ENCODE assay signal across 9 mouse cellular contexts in genomic region chr5:30125587-30125986, GRCm38 (mm10). TPM values are rescaled to one million over a fixed set of nuclear protein-coding genes. Genes with fewer than 3 reads are reported as not detected.
DNase-seq lines count a peak whose midpoint lies in the region; ATAC-seq and TF ChIP-seq lines count a peak whose summit lies in the region.
"Had no signal": no experiment of that assay in that cellular context is flagged by ENCODE, and none has a peak within 500 bp of the region (broad histone marks: within the 10 kb centered on the region; RNA-seq: fewer than 3 reads in every experiment).

No protein-coding gene starts in this region.

- no peaks in the 10 kb centered on the region for H3K27me3 ChIP-seq in heart, postnatal 0 days (ENCODE audit: control insufficient read depth, insufficient read depth, low read length)
- no peaks in the 10 kb centered on the region for H3K27me3 ChIP-seq in heart, embryonic 11.5 days (ENCODE audit: control insufficient read depth, insufficient read depth, low read length)
- H3K27me3 ChIP-seq in MEL (ENCODE audit: control insufficient read depth in 1 of 2, insufficient read depth in 2 of 2, low read length in 2 of 2) = no peaks in the 10 kb centered on the region
- H3K27me3 ChIP-seq in forebrain, postnatal 0 days (ENCODE audit: insufficient read depth, low read length) = no peaks in the 10 kb centered on the region
- H3K27me3 ChIP-seq: liver, embryonic 15.5 days had no signal

- H3K4me2 ChIP-seq in heart, postnatal 0 days (ENCODE audit: low read depth, low read length) = no peak overlapping the region
- no peak overlapping the region for H3K4me2 ChIP-seq in heart, embryonic 11.5 days
- no peak overlapping the region for H3K4me2 ChIP-seq in forebrain, postnatal 0 days (ENCODE audit: low read depth)
- H3K4me2 ChIP-seq: liver, embryonic 15.5 days had no signal

- H3K27ac ChIP-seq in heart, postnatal 0 days (ENCODE audit: low read depth) = no peak overlapping the region
- H3K27ac ChIP-seq in heart, embryonic 11.5 days (ENCODE audit: low read depth, low read length) = no peak overlapping the region
- H3K27ac ChIP-seq in MEL (ENCODE audit: control insufficient read depth, low read depth, low read length) = no peak overlapping the region
- H3K27ac ChIP-seq in forebrain, postnatal 0 days (ENCODE audit: low read depth, low read length) = no peak overlapping the region
- H3K27ac ChIP-seq: liver, embryonic 15.5 days had no signal

- DNase-seq in heart, postnatal 0 days (ENCODE audit: low spot score) = peak; percentile 52
- DNase-seq in 3T3-L1 (ENCODE audit: low read depth, low spot score) (peak; percentile 61), MEL (ENCODE audit: low read depth, low spot score) (peak; percentile 83)
- DNase-seq in forebrain, postnatal 0 days = peak; percentile 47
- DNase-seq in retina, postnatal 1 day = peak; percentile 72
- no peak for DNase-seq in adrenal gland, adult 2 months
- DNase-seq in gastrocnemius, postnatal 14 days = no peak

- intact Hi-C loops in gastrocnemius, postnatal 14 days (cut with DNase I; ENCODE audit: low total_unique reads) = no loop called here

- H3K36me3 ChIP-seq in heart, postnatal 0 days (replicated peaks; ENCODE audit: control insufficient read depth, insufficient read depth, low read length) = peaks cover 100% of the 10 kb centered on the region
- H3K36me3 ChIP-seq in heart, embryonic 11.5 days (ENCODE audit: control insufficient read depth, insufficient read depth, low read length) = peaks cover 55% of the 10 kb centered on the region
- H3K36me3 ChIP-seq in MEL (ENCODE audit: control insufficient read depth in 1 of 2, insufficient read depth in 2 of 2, low read length in 2 of 2) = peaks cover 0 to 14% of the 10 kb centered on the region in 2 experiments; a peak in 2 of 4 replicates
- peaks cover 84% of the 10 kb centered on the region for H3K36me3 ChIP-seq in forebrain, postnatal 0 days (ENCODE audit: insufficient read depth)

- H3K9ac ChIP-seq in heart, postnatal 0 days (replicated peaks; ENCODE audit: low read depth, low read length) = no peak overlapping the region
- H3K9ac ChIP-seq in heart, embryonic 11.5 days (ENCODE audit: low read depth, low read length) = no peak overlapping the region
- H3K9ac ChIP-seq in MEL (ENCODE audit: control insufficient read depth, low read depth, low read length, poor library complexity, severe bottlenecking) = no peak overlapping the region
- H3K9ac ChIP-seq in forebrain, postnatal 0 days = no peak overlapping the region
- H3K9ac ChIP-seq: liver, embryonic 15.5 days had no signal

- 50% methylated on average over 5 of the region's 5 CpGs for WGBS in heart, postnatal 0 days
- WGBS in heart, embryonic 11.5 days (ENCODE audit: insufficient replicate concordance) = 61% methylated on average over 5 of the region's 5 CpGs
- 43% methylated on average over 5 of the region's 5 CpGs for WGBS in forebrain, postnatal 0 days

- TF ChIP-seq RAD21 in MEL (IDR thresholded peaks at IDR 0.05; ENCODE audit: low read depth, low read length) = peak; percentile 25

- TF ChIP-seq POLR2A in MEL (IDR thresholded peaks at IDR 0.05; ENCODE audit: control insufficient read depth in 1 of 2, insufficient read depth in 1 of 2, low read depth in 1 of 2, low read length in 2 of 2, poor library complexity in 1 of 2) = no peak

- no peak for TF ChIP-seq EP300 in heart, postnatal 0 days (IDR thresholded peaks at IDR 0.05; ENCODE audit: low read depth)
- TF ChIP-seq EP300 in MEL (IDR thresholded peaks at IDR 0.05; ENCODE audit: low read depth in 1 of 2, low read length in 2 of 2) = no peak

- peak; percentile 73 for TF ChIP-seq CTCF in heart, postnatal 0 days (IDR thresholded peaks at IDR 0.05; ENCODE audit: low read depth)
- TF ChIP-seq CTCF in MEL (IDR thresholded peaks at IDR 0.05 in 2 of 3, conservative IDR thresholded peaks at IDR 0.05 in 1 of 3; ENCODE audit: control insufficient read depth in 1 of 3, insufficient read depth in 1 of 3, low read depth in 2 of 3, low read length in 3 of 3, poor library complexity in 1 of 3, severe bottlenecking in 1 of 3) = peak; percentile 68 to 98 (median 71)
- TF ChIP-seq CTCF in forebrain, postnatal 0 days (IDR thresholded peaks at IDR 0.05; ENCODE audit: low read depth) = peak; percentile 71

- H3K9me3 ChIP-seq in heart, postnatal 0 days (replicated peaks; ENCODE audit: control insufficient read depth, low read length) = no peaks in the 10 kb centered on the region
- no peaks in the 10 kb centered on the region for H3K9me3 ChIP-seq in heart, embryonic 11.5 days (replicated peaks; ENCODE audit: control insufficient read depth, low read length)
- H3K9me3 ChIP-seq in MEL (replicated peaks; ENCODE audit: insufficient read depth, low read length) = no peaks in the 10 kb centered on the region
- H3K9me3 ChIP-seq in forebrain, postnatal 0 days (ENCODE audit: low read length) = no peaks in the 10 kb centered on the region
- H3K9me3 ChIP-seq: liver, embryonic 15.5 days had no signal

- no peaks in the 10 kb centered on the region for H3K79me2 ChIP-seq in MEL (ENCODE audit: control insufficient read depth, insufficient read depth, low read length, poor library complexity)

- no peaks in the 10 kb centered on the region for H3K4me1 ChIP-seq in heart, postnatal 0 days (ENCODE audit: control insufficient read depth, insufficient read depth)
- H3K4me1 ChIP-seq in heart, embryonic 11.5 days (ENCODE audit: control insufficient read depth, insufficient read depth, low read length) = no peaks in the 10 kb centered on the region
- H3K4me1 ChIP-seq in MEL (ENCODE audit: control insufficient read depth in 1 of 2, insufficient read depth in 2 of 2, low read length in 2 of 2) = no peaks in the 10 kb centered on the region
- no peaks in the 10 kb centered on the region for H3K4me1 ChIP-seq in forebrain, postnatal 0 days (ENCODE audit: insufficient read depth)
- H3K4me1 ChIP-seq: liver, embryonic 15.5 days had no signal

- H3K4me3 ChIP-seq in heart, postnatal 0 days (ENCODE audit: low read depth, low read length) = no peak overlapping the region
- no peak overlapping the region for H3K4me3 ChIP-seq in heart, embryonic 11.5 days (ENCODE audit: low read depth, low read length)
- no peak overlapping the region for H3K4me3 ChIP-seq in MEL (ENCODE audit: control insufficient read depth in 1 of 2, insufficient read depth in 1 of 2, low read depth in 2 of 2, low read length in 2 of 2)
- no peak overlapping the region for H3K4me3 ChIP-seq in forebrain, postnatal 0 days (ENCODE audit: low read depth, low read length)
- H3K4me3 ChIP-seq: liver, embryonic 15.5 days had no signal

- ATAC-seq in heart, postnatal 0 days (ENCODE audit: insufficient read depth, low read depth) = peak; percentile 59; the same call in 1 of the 2 replicates
- no peak for ATAC-seq in heart, embryonic 11.5 days (replicated peaks; ENCODE audit: insufficient number of reproducible peaks, low FRiP score, low TSS enrichment)
- ATAC-seq in forebrain, postnatal 0 days = no peak

RNA-seq across cellular contexts. Expression of gene 3110082J24Rik, which starts 19.7 kb away (rescaled TPM):
- not detected in 2 replicates for total RNA-seq in heart, postnatal 0 days (2014; rRNA removed; ENCODE audit: low replicate concordance)
- polyA plus RNA-seq in heart, postnatal 0 days (2015; fragmentation: Nextera tagmentation; extraction: Ambion mirVana) = not detected in 2 replicates
- polyA plus RNA-seq in heart, embryonic 11.5 days (2014; fragmentation: Nextera tagmentation; extraction: Ambion mirVana) = not detected in 2 replicates
- not detected in 2 replicates for total RNA-seq in MEL (2012; rRNA removed)
- not detected for polyA plus RNA-seq in MEL (2012; ENCODE audit: insufficient read depth in 1 of 2, insufficient read length in 2 of 2, low read depth in 1 of 2, low replicate concordance in 2 of 2, missing spikeins in 1 of 2)
- total RNA-seq in forebrain, postnatal 0 days (2014; rRNA removed) = 1.0 and 2.0 TPM in 2 replicates
- polyA plus RNA-seq in forebrain, postnatal 0 days (2015; fragmentation: Nextera tagmentation; extraction: Ambion mirVana) = 2.0 and 2.5 TPM in 2 replicates
- not detected for total RNA-seq in adrenal gland, adult 2 months (2021)
- polyA plus RNA-seq in adrenal gland, adult 2 months (2012; rRNA removed) = not detected in 2 replicates
- total RNA-seq in gastrocnemius, postnatal 14 days (2021) = not detected
- polyA plus RNA-seq: liver, embryonic 15.5 days had no signal

RNA-seq across cellular contexts. Expression of gene Garem2, which starts 20.6 kb away (rescaled TPM):
- 0.70 TPM in 1 of 2 replicates, not detected in the other for total RNA-seq in heart, postnatal 0 days (2014; rRNA removed; ENCODE audit: low replicate concordance)
- 0.12 and 0.14 TPM in 2 replicates for polyA plus RNA-seq in heart, postnatal 0 days (2015; fragmentation: Nextera tagmentation; extraction: Ambion mirVana)
- polyA plus RNA-seq in heart, embryonic 11.5 days (2014; fragmentation: Nextera tagmentation; extraction: Ambion mirVana) = 0.21 and 0.23 TPM in 2 replicates
- total RNA-seq in MEL (2012; rRNA removed) = 0.04 TPM in 1 of 2 replicates, not detected in the other
- polyA plus RNA-seq in MEL (2012; ENCODE audit: insufficient read depth in 1 of 2, insufficient read length in 2 of 2, low read depth in 1 of 2, low replicate concordance in 2 of 2, missing spikeins in 1 of 2) = not detected
- total RNA-seq in forebrain, postnatal 0 days (2014; rRNA removed) = 10.4 and 10.5 TPM in 2 replicates
- 5.5 and 7.2 TPM in 2 replicates for polyA plus RNA-seq in forebrain, postnatal 0 days (2015; fragmentation: Nextera tagmentation; extraction: Ambion mirVana)
- under 1 TPM in 1 of 2 experiments, not detected in 1; 0.10 TPM for total RNA-seq in adrenal gland, adult 2 months (2021)
- 0.11 TPM in 1 of 2 replicates, not detected in the other for polyA plus RNA-seq in adrenal gland, adult 2 months (2012; rRNA removed)
- total RNA-seq in gastrocnemius, postnatal 14 days (2021) = under 1 TPM; 0.04 TPM

RNA-seq across cellular contexts. Expression of gene Hadha, which starts 29.4 kb away (rescaled TPM):
- 368 and 497 TPM in 2 replicates for total RNA-seq in heart, postnatal 0 days (2014; rRNA removed; ENCODE audit: low replicate concordance)
- polyA plus RNA-seq in heart, postnatal 0 days (2015; fragmentation: Nextera tagmentation; extraction: Ambion mirVana) = 722 and 748 TPM in 2 replicates
- 129 and 172 TPM in 2 replicates for polyA plus RNA-seq in heart, embryonic 11.5 days (2014; fragmentation: Nextera tagmentation; extraction: Ambion mirVana)
- 120 and 121 TPM in 2 replicates for total RNA-seq in MEL (2012; rRNA removed)
- polyA plus RNA-seq in MEL (2012; ENCODE audit: insufficient read depth in 1 of 2, insufficient read length in 2 of 2, low read depth in 1 of 2, low replicate concordance in 2 of 2, missing spikeins in 1 of 2) = 100 to 1,000 TPM; 107 to 271 TPM
- total RNA-seq in forebrain, postnatal 0 days (2014; rRNA removed) = 50.3 and 57.9 TPM in 2 replicates
- 45.9 and 56.1 TPM in 2 replicates for polyA plus RNA-seq in forebrain, postnatal 0 days (2015; fragmentation: Nextera tagmentation; extraction: Ambion mirVana)
- 100 to 1,000 TPM; 558 to 581 TPM for total RNA-seq in adrenal gland, adult 2 months (2021)
- polyA plus RNA-seq in adrenal gland, adult 2 months (2012; rRNA removed) = 72.9 and 82.6 TPM in 2 replicates
- total RNA-seq in gastrocnemius, postnatal 14 days (2021) = 100 to 1,000 TPM; 271 to 383 TPM

RNA-seq across cellular contexts. Expression of gene Hadhb, which starts 29.5 kb away (rescaled TPM):
- total RNA-seq in heart, postnatal 0 days (2014; rRNA removed; ENCODE audit: low replicate concordance) = 669 and 1,098 TPM in 2 replicates
- polyA plus RNA-seq in heart, postnatal 0 days (2015; fragmentation: Nextera tagmentation; extraction: Ambion mirVana) = 1,207 and 1,270 TPM in 2 replicates
- 268 and 306 TPM in 2 replicates for polyA plus RNA-seq in heart, embryonic 11.5 days (2014; fragmentation: Nextera tagmentation; extraction: Ambion mirVana)
- total RNA-seq in MEL (2012; rRNA removed) = 162 and 173 TPM in 2 replicates
- polyA plus RNA-seq in MEL (2012; ENCODE audit: insufficient read depth in 1 of 2, insufficient read length in 2 of 2, low read depth in 1 of 2, low replicate concordance in 2 of 2, missing spikeins in 1 of 2) = 100 to 1,000 TPM in 1 of 2 experiments, 10 to 100 TPM in 1; 33.0 to 161 TPM
- total RNA-seq in forebrain, postnatal 0 days (2014; rRNA removed) = 54.4 and 59.3 TPM in 2 replicates
- polyA plus RNA-seq in forebrain, postnatal 0 days (2015; fragmentation: Nextera tagmentation; extraction: Ambion mirVana) = 43.2 and 46.2 TPM in 2 replicates
- total RNA-seq in adrenal gland, adult 2 months (2021) = 1,000 to 10,000 TPM in 1 of 2 experiments, 100 to 1,000 TPM in 1; 944 to 1,072 TPM
- 65.7 and 66.9 TPM in 2 replicates for polyA plus RNA-seq in adrenal gland, adult 2 months (2012; rRNA removed)
- 100 to 1,000 TPM; 258 to 390 TPM for total RNA-seq in gastrocnemius, postnatal 14 days (2021)

RNA-seq across cellular contexts. Expression of gene Tyms, which starts 52.2 kb away (rescaled TPM):
- 14.7 and 27.6 TPM in 2 replicates for total RNA-seq in heart, postnatal 0 days (2014; rRNA removed; ENCODE audit: low replicate concordance)
- 48.1 and 50.0 TPM in 2 replicates for polyA plus RNA-seq in heart, postnatal 0 days (2015; fragmentation: Nextera tagmentation; extraction: Ambion mirVana)
- 158 and 173 TPM in 2 replicates for polyA plus RNA-seq in heart, embryonic 11.5 days (2014; fragmentation: Nextera tagmentation; extraction: Ambion mirVana)
- 150 and 163 TPM in 2 replicates for total RNA-seq in MEL (2012; rRNA removed)
- polyA plus RNA-seq in MEL (2012; ENCODE audit: insufficient read depth in 1 of 2, insufficient read length in 2 of 2, low read depth in 1 of 2, low replicate concordance in 2 of 2, missing spikeins in 1 of 2) = 100 to 1,000 TPM in 1 of 2 experiments, not detected in 1; 203 TPM
- total RNA-seq in forebrain, postnatal 0 days (2014; rRNA removed) = 12.3 and 14.3 TPM in 2 replicates
- polyA plus RNA-seq in forebrain, postnatal 0 days (2015; fragmentation: Nextera tagmentation; extraction: Ambion mirVana) = 26.8 and 34.1 TPM in 2 replicates
- 10 to 100 TPM; 15.4 to 19.9 TPM for total RNA-seq in adrenal gland, adult 2 months (2021)
- polyA plus RNA-seq in adrenal gland, adult 2 months (2012; rRNA removed) = 17.8 and 17.9 TPM in 2 replicates
- 1 to 10 TPM; 6.9 to 7.7 TPM for total RNA-seq in gastrocnemius, postnatal 14 days (2021)

Comparison
In these comparisons a context has a peak if more than half of its experiments do, and no peak if none do; other contexts are left out.
1. DNase-seq: peak in heart, postnatal 0 days (single experiment), 3T3-L1 (single experiment), MEL (single experiment), forebrain, postnatal 0 days (single experiment) and retina, postnatal 1 day (single experiment); none in adrenal gland, adult 2 months (single experiment) and gastrocnemius, postnatal 14 days (single experiment).
2. Peak in every context shown above with its lines, with median percentiles within 50 percentile points of each other: CTCF ChIP-seq.